Mouse (Mus musculus) ES-E14 (cell line): ENCODE measurements around the gene Chd9.

Experiments used
- CHD2 ChIP-seq: IDR thresholded peaks from 2 replicates; pipeline ENCODE4 v1.6.1; 2014; ENCODE audit warnings: mild to moderate bottlenecking, low read depth, low read length, inconsistent platforms
- HCFC1 ChIP-seq: IDR thresholded peaks from 2 replicates; pipeline ENCODE4 v1.6.1; 2012; ENCODE audit warnings: low read length, inconsistent platforms, borderline replicate concordance; ENCODE audit not compliant: insufficient read depth
- MAFK ChIP-seq: IDR thresholded peaks from 2 replicates; pipeline ENCODE4 v1.6.1; 2014; ENCODE audit warnings: mild to moderate bottlenecking, low read depth, low read length, inconsistent platforms; ENCODE audit not compliant: insufficient read depth
- ZC3H11A ChIP-seq: IDR thresholded peaks from 2 replicates; pipeline ENCODE4 v1.6.1; 2012; ENCODE audit warnings: low read depth, mild to moderate bottlenecking, inconsistent platforms, low read length, borderline replicate concordance
- ZNF384 ChIP-seq: IDR thresholded peaks from 2 replicates; pipeline ENCODE4 v1.6.1; 2012; ENCODE audit warnings: low read depth, low read length, inconsistent platforms

DNA sequence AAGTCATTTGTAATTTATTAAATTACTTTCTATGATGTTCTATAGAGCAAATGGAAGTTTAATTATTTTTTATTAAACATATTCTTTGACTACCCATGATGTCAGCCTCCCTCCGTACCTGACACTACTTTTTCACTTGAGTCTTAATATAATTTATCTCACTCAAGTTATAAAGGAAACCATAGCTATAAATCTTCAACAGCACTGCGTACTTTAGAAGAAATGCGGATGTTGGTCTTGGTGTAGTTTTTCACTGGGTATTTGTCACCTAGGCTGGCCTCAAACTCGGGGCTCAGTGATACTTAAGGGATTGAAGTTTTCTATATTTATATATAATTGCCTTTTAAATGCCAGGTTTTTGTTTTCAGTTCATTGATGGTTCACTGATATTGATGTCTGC, 226.3 kb downstream of the Chd9 start:
- TF ChIP-seq CHD2 = no peak
- TF ChIP-seq ZNF384 = no peak
- TF ChIP-seq ZC3H11A = no peak
- no peak for TF ChIP-seq HCFC1
- no peak for TF ChIP-seq MAFK
